Mouse (Mus musculus) heart, embryonic 10.5 days (tissue): ENCODE results near the gene Olfr844. TPM values are rescaled to one million over a fixed set of nuclear protein-coding genes. Genes with fewer than 3 reads are reported as not detected.

Experiments
- DNase-seq: peaks from one replicate; pipeline ENCODE4 v3.0.0-alpha.2; 2017; ENCODE audit warnings: low spot score
- H3K27ac ChIP-seq: fragments of 300-500 bp; sonication (generic); 2 replicates; pipeline ENCODE4 v1.5.1; 2016; ENCODE audit warnings: mild to moderate bottlenecking
- H3K27me3 ChIP-seq: fragments of 300-500 bp; sonication (generic); 2 replicates; pipeline ENCODE4 v1.6.1; 2016; ENCODE audit warnings: mild to moderate bottlenecking; ENCODE audit not compliant: poor library complexity, insufficient read depth, severe bottlenecking
- H3K36me3 ChIP-seq: fragments of 300-500 bp; sonication (generic); 2 replicates; pipeline ENCODE4 v1.6.1; 2016; ENCODE audit warnings: mild to moderate bottlenecking, moderate library complexity
- H3K4me1 ChIP-seq: fragments of 300-500 bp; sonication (generic); 2 replicates; pipeline ENCODE4 v1.6.1; 2016; ENCODE audit warnings: mild to moderate bottlenecking
- H3K4me3 ChIP-seq: fragments of 300-500 bp; sonication (generic); 2 replicates; pipeline ENCODE4 v1.5.1; 2016; ENCODE audit warnings: mild to moderate bottlenecking, moderate library complexity
- H3K9me3 ChIP-seq: fragments of 300-500 bp; sonication (generic); 2 replicates; pipeline ENCODE4 v1.6.1; 2016; ENCODE audit warnings: mild to moderate bottlenecking, moderate library complexity
- WGBS: fragments of 180-500 bp; shearing (Covaris S2); methylation state at CpG from one replicate; pipeline ENCODE4 v1.1.7; 2016; 5-methylcytosine and 5-hydroxymethylcytosine counted together
- polyA plus RNA-seq: library from polyadenylated mRNA; unstranded; fragments of >200 nt; fragmentation: Nextera tagmentation; extraction: Ambion mirVana; gene quantifications from 2 replicates; pipeline ENCODE4 v1.2.1, GENCODE M21; 2016

Olfr844 gene
- polyA plus RNA-seq: not detected in 2 replicates

DNA sequence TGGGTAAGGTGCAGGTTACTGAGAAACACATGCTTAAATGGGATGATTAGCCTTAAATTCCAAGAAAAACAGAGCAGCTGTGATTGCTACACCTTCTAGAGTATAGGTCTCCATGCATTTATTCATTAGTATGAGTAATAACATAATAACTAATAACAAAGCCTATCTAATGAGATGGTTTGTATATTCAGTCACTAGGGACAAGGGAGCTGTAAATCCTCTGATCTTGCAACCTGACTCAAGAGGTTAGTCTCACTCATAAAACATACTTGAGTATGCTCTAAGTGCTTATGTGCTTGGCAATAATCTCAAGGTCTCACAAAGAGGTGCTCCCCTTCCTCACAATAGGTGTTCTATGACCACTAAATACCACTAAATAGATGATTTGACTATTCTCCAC lies at the start of gene Olfr844:
Gene Olfr844 (plus strand): TSS at position 301 of the 400 bp plus-strand sequence.
- Histone ChIP-seq H3K9me3 (peaks cover 6% of the 10 kb centered on the region; the same call in 1 of the 2 replicates), H3K36me3 (no peaks in the 10 kb centered on the region), H3K27me3 (no peaks in the 10 kb centered on the region), H3K4me3 (no peak within 1 kb of the TSS), H3K4me1 (no peaks in the 10 kb centered on the region), H3K27ac (no peak within 1 kb of the TSS)
- DNase-seq: no peak

DNA sequence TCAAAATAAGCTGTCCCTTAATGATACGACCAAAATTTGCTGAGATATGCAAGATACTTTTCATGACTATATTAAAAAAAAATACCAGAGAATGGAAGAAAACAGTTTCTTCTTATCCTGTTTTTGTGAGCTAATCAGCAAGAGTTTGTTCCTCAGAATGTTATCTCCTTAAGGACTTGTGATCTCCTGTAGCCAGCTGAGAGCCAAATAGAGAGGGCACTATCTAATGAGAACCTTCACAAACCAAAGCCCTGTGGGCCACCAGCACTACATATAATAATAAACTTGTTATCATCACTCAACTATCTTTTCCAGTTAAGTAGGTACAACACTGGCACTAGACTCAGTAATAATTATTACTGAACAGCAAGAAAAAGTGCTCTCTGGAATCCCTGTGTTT lies 20.0 kb downstream of the Olfr844 start, which contains the start of gene Olfr845:
Gene Olfr845 (plus strand): TSS at position 301 of the 400 bp plus-strand sequence.
- no peak for DNase-seq
- 68% methylated on average over 1 of the region's 1 CpGs for WGBS
- no peaks in the 10 kb centered on the region for H3K9me3 ChIP-seq

GRCm38 (mm10) chr9:19363905-19364304 lies 47.8 kb downstream of the Olfr844 start, which contains the start of gene Olfr846:
TSS of gene Olfr846 (minus strand) at chr9:19364005.
- DNase-seq: no peak
- WGBS: 61% methylated on average over 1 of the region's 1 CpGs
- H3K27ac ChIP-seq: no peak within 1 kb of the TSS

More for the DNA sequence above, 20.0 kb downstream of the Olfr844 start, which contains the start of gene Olfr845:
- H3K4me1 ChIP-seq: no peaks in the 10 kb centered on the region
- no peak within 1 kb of the TSS for H3K4me3 ChIP-seq
- H3K27me3 ChIP-seq: no peaks in the 10 kb centered on the region
- H3K27ac ChIP-seq: no peak within 1 kb of the TSS
- H3K36me3 ChIP-seq: no peaks in the 10 kb centered on the region

More at GRCm38 (mm10) chr9:19363905-19364304, 47.8 kb downstream of the Olfr844 start, which contains the start of gene Olfr846:
- H3K36me3 ChIP-seq: no peaks in the 10 kb centered on the region
- H3K9me3 ChIP-seq: no peaks in the 10 kb centered on the region
- no peaks in the 10 kb centered on the region for H3K27me3 ChIP-seq
- H3K4me1 ChIP-seq: no peaks in the 10 kb centered on the region
- H3K4me3 ChIP-seq: no peak within 1 kb of the TSS

Other genes with a start within 250 kb of the Olfr844 start
- gene Olfr836, start 196.0 kb upstream of the Olfr844 start, polyA plus RNA-seq: not detected in 2 replicates
- not detected in 2 replicates for gene Olfr837, start 180.0 kb upstream of the Olfr844 start, polyA plus RNA-seq
- gene Olfr839-ps1, start 139.0 kb upstream of the Olfr844 start, polyA plus RNA-seq: not detected in 2 replicates
- gene Olfr843, start 64.4 kb upstream of the Olfr844 start, polyA plus RNA-seq: not detected in 2 replicates
- not detected in 2 replicates for gene Olfr845, start 20.1 kb downstream of the Olfr844 start, polyA plus RNA-seq
- not detected in 2 replicates for gene Olfr846, start 47.7 kb downstream of the Olfr844 start, polyA plus RNA-seq
- not detected in 2 replicates for gene Olfr847, start 62.3 kb downstream of the Olfr844 start, polyA plus RNA-seq
- not detected in 2 replicates for gene Olfr849, start 123.9 kb downstream of the Olfr844 start, polyA plus RNA-seq
- gene Olfr850, start 161.9 kb downstream of the Olfr844 start, polyA plus RNA-seq: not detected in 2 replicates
- not detected in 2 replicates for gene Olfr851, start 176.9 kb downstream of the Olfr844 start, polyA plus RNA-seq
- gene Olfr853, start 224.7 kb downstream of the Olfr844 start, polyA plus RNA-seq: not detected in 2 replicates